Mouse (Mus musculus) midbrain, embryonic 14.5 days (tissue): ENCODE results near the gene Siah2. TPM values are rescaled to one million over a fixed set of nuclear protein-coding genes. Genes with fewer than 3 reads are reported as not detected.

Source experiments
- ATAC-seq: fragments of 200-750 bp; cut with Nextera tagmentation; 2 replicates; pipeline ENCODE4 v1.8.0; 2017; ENCODE audit warnings: moderate number of reproducible peaks, moderate library complexity; ENCODE audit not compliant: low FRiP score, low TSS enrichment
- DNase-seq: peaks from one replicate; pipeline ENCODE4 v3.0.0-alpha.2; 2015
- H3K27ac ChIP-seq: fragments of 300-500 bp; sonication (generic); replicated peaks from 2 replicates; pipeline ENCODE4 v1.5.1; 2014; ENCODE audit warnings: mild to moderate bottlenecking, low read depth, low read length, moderate library complexity
- H3K27me3 ChIP-seq: fragments of 300-500 bp; sonication (generic); 2 replicates; pipeline ENCODE4 v1.6.1; 2014; ENCODE audit warnings: low read length, control low read depth, mixed read lengths; ENCODE audit not compliant: control insufficient read depth, insufficient read depth
- H3K36me3 ChIP-seq: fragments of 300-500 bp; sonication (generic); 2 replicates; pipeline ENCODE4 v1.6.1; 2014; ENCODE audit warnings: low read length, control low read depth; ENCODE audit not compliant: control insufficient read depth, insufficient read depth
- H3K4me1 ChIP-seq: fragments of 300-500 bp; sonication (generic); 2 replicates; pipeline ENCODE4 v1.6.1; 2014; ENCODE audit warnings: mild to moderate bottlenecking, antibody characterized with exemption, low read length, control low read depth; ENCODE audit not compliant: control insufficient read depth, insufficient read depth
- H3K4me2 ChIP-seq: fragments of 300-500 bp; sonication (generic); 2 replicates; pipeline ENCODE4 v1.6.1; 2014; ENCODE audit warnings: mild to moderate bottlenecking, low read length, moderate library complexity
- H3K4me3 ChIP-seq: fragments of 300-500 bp; sonication (generic); replicated peaks from 2 replicates; pipeline ENCODE4 v1.5.1; 2014; ENCODE audit warnings: low read depth, low read length
- H3K9ac ChIP-seq: fragments of 300-500 bp; sonication (generic); replicated peaks from 2 replicates; pipeline ENCODE4 v1.6.1; 2014; ENCODE audit warnings: mild to moderate bottlenecking, low read length, moderate library complexity
- H3K9me3 ChIP-seq: fragments of 300-500 bp; sonication (generic); 2 replicates; pipeline ENCODE4 v1.6.1; 2016; ENCODE audit warnings: low read length, control low read depth, mixed read lengths; ENCODE audit not compliant: control insufficient read depth
- WGBS: fragments of 180-500 bp; shearing (Covaris S2); extraction: QIAGEN DNeasy Blood & Tissue Kit; methylation state at CpG from one replicate; pipeline ENCODE4 v1.1.7; 2014; 5-methylcytosine and 5-hydroxymethylcytosine counted together
- polyA plus RNA-seq: library from polyadenylated mRNA; unstranded; fragments of >200 nt; fragmentation: Nextera tagmentation; extraction: Ambion mirVana; gene quantifications from 2 replicates; pipeline ENCODE4 v1.2.1, GENCODE M21; 2014

The Siah2 gene
- polyA plus RNA-seq, 1 experiment from 2014 or later: 9.9 TPM

DNA sequence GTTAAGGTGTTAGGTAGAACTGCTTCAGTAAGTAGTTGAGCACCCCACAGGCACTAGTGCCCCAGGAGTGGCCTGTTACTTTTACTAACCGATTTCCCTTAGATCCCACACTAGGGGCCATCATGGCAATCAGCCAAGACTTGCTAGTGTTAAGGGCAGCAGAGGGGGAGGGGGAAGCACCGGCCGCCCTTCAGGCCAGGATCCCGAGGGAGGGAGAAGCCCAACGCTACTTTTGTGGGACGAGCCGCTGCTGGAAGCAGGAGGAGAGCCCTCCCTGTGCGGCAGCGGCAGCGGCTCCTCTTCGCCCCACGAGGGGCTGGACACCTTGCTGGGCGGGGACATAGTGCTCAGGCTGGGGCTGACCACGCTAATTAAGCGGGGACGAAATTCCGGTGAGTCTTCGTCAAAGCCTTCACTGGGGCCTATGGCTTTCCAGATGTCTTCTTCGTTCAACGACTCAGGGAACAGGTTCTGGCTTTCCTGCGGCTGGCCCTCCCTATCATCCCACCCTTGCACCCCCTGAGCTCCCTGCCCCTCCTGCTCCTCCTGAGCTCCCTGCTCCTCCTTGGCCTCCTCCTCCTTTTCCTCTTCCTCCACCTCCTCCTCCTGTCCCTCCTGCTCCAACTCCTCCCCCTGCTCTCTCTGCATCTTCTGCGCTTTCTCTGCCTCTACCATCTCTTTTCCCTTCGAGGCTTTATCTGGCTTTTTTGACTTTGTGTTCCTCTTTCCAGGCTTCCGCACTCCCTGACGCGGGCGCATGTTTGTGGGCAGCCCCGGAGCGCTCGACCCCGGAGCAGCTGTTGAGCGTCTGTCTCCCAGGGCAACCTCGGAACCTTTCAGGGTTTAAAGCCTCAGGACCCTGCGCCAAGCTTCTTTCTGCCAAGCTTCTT, 55.5 kb downstream of the Siah2 start, which contains the start of gene Erich6:
TSS of gene Erich6 (minus strand) at position 802 of the 890 bp plus-strand sequence.
- Histone ChIP-seq H3K9ac (peak within 1 kb of the TSS; percentile 61), H3K4me1 (no peaks in the 10 kb centered on the region), H3K27ac (0 out of 2 replicates have a peak within 1 kb of the TSS, but pooled peaks have one; percentile 32), H3K4me3 (peak within 1 kb of the TSS; percentile 45), H3K4me2 (peak within 1 kb of the TSS; percentile 90), H3K9me3 (no peaks in the 10 kb centered on the region), H3K27me3 (no peaks in the 10 kb centered on the region), H3K36me3 (no peaks in the 10 kb centered on the region)
- under 1% methylated on average over 34 of the region's 34 CpGs for WGBS
- ATAC-seq (peak; percentile 77), DNase-seq (peak; percentile 75)

DNA sequence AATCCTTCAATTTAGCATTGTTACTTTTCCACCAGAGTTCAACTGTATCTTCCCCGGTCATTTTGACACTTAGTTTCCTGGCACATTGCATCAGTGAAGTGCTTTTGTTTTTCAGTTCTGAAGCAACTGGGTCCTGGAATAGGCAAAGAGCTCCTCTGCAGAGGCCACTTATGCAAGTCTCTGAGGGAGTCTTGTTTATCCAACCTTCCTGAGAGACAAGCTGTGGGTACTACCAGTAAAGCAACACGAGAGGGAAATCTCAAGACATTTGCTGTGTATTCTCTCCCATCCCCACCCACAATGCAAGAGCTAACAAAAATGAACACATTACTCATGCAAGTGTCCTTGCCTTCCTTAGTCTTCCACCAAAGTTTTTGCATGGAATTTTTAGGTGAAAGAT, 60.5 kb downstream of the Siah2 start:
- WGBS: 91% methylated on average over 2 of the region's 2 CpGs
- DNase-seq: no peak
- Histone ChIP-seq H3K27me3 (no peaks in the 10 kb centered on the region), H3K4me3 (no peak overlapping the region), H3K9ac (no peak overlapping the region), H3K36me3 (no peaks in the 10 kb centered on the region), H3K4me1 (no peaks in the 10 kb centered on the region), H3K27ac (no peak overlapping the region), H3K4me2 (no peak overlapping the region), H3K9me3 (no peaks in the 10 kb centered on the region)
- ATAC-seq: no peak

- H3K36me3 ChIP-seq: no peaks in the 10 kb centered on the region
- no peak for ATAC-seq
Measured at GRCm38 (mm10) chr3:58624981-58625380, 67.2 kb downstream of the Siah2 start.

More at GRCm38 (mm10) chr3:58624981-58625380, 67.2 kb downstream of the Siah2 start:
- Histone ChIP-seq H3K9me3 (no peaks in the 10 kb centered on the region), H3K9ac (no peak overlapping the region), H3K4me3 (no peak overlapping the region), H3K4me2 (no peak overlapping the region), H3K27me3 (no peaks in the 10 kb centered on the region), H3K27ac (no peak overlapping the region), H3K4me1 (no peaks in the 10 kb centered on the region)
- WGBS: 94% methylated on average over 4 of the region's 4 CpGs
- DNase-seq: no peak

Other genes with a start within 250 kb of the Siah2 start
- 35.3 and 43.5 TPM in 2 replicates for gene Eif2a, start 166.6 kb downstream of the Siah2 start, polyA plus RNA-seq
- 45.1 and 69.1 TPM in 2 replicates for gene Serp1, start 166.5 kb downstream of the Siah2 start, polyA plus RNA-seq
- 33.9 and 36.7 TPM in 2 replicates for gene Selenot, start 115.8 kb downstream of the Siah2 start, polyA plus RNA-seq
- gene Erich6, start 55.2 kb downstream of the Siah2 start, polyA plus RNA-seq: 0.23 and 0.41 TPM in 2 replicates
- not detected in 2 replicates for gene Mindy4b-ps, start 129.9 kb upstream of the Siah2 start, polyA plus RNA-seq
- 0.51 and 0.63 TPM in 2 replicates for gene Clrn1, start 192.9 kb upstream of the Siah2 start, polyA plus RNA-seq